Mouse (Mus musculus) erythroid progenitor cell, adult 5-6 weeks (primary cell): ENCODE data around the gene Slc22a15. TPM values are rescaled to one million over a fixed set of nuclear protein-coding genes. Genes with fewer than 3 reads are reported as not detected.

ENCODE experiments used
- ATAC-seq: replicated peaks from 2 replicates; pipeline ENCODE4 v1.8.0; 2016; ENCODE audit warnings: moderate number of reproducible peaks, mild to moderate bottlenecking, moderate TSS enrichment, inconsistent platforms; ENCODE audit not compliant: poor library complexity, low FRiP score, severe bottlenecking
- total RNA-seq, 2 experiments: library from RNA; stranded (forward) in 1 of 2; stranded (reverse) in 1 of 2; fragments of 150-400 nt in 1 of 2; fragments of 186-747, 209-891 nt in 1 of 2; gene quantifications; 2 replicates each; pipeline versions ENCODE4 v1.2.3 to v1.2.4; 2015 to 2017; ENCODE audit warnings: low replicate concordance in 2 of 2

Gene Slc22a15
- total RNA-seq, 2 experiments from 2014 or later = 0.61 to 2.9 TPM

DNA sequence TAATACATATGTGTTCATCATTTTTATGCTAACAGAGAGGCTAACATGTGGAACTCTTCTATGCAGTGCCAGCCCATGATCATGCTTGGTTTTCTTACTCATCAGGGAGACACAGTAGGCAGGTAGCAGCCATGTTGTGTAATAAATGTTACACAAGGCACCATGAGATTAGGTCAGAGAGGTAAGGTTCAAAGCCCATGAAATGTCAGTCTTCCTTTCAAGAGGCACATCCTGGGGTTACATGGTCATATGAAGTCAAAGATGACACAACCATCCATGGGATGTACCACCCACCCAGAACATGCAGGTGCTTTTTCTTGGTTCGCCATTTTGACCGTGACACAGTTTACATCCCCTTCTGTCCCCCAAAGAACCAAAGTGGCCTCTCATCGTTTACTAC lies 5.7 kb downstream of the Slc22a15 start:
- no peak for ATAC-seq

DNA sequence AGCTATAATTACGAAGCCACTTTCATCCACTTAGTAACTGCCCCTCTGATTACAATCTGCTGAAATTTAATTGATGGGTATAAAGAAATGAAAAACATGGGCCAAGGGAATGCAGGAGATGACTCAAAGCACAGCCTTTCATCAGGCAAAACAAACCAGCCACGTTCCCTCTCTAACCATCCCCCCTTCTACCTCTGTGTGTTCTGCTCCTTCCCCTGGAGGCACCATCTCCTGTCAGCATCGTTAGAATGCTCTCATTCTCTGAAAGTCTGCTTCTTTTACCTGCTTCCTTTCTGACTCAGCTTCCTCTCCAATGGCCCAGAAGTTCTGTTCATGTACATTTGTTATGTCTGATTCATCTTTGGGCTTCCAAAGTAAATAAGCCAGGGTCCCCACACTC lies 6.6 kb downstream of the Slc22a15 start:
- ATAC-seq = no peak

DNA sequence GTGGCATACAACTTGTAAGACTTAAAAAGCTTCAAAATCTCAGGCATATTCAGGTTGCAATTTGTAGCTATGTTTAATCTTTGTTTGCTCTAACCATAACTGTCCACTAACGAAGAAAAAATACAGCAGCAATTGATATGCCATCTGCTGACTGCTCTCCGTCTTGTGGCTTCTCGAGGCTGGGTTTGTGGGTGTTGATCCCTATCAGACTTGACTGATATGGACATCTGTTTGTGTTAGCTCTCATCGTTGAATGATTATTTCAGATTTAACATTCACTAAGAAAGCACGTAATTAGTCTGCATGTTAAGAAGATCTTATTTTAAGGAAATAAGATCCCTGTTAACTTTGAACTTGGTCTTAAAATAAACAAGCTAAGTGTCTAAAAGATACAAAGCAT lies 7.7 kb downstream of the Slc22a15 start:
- ATAC-seq = no peak

DNA sequence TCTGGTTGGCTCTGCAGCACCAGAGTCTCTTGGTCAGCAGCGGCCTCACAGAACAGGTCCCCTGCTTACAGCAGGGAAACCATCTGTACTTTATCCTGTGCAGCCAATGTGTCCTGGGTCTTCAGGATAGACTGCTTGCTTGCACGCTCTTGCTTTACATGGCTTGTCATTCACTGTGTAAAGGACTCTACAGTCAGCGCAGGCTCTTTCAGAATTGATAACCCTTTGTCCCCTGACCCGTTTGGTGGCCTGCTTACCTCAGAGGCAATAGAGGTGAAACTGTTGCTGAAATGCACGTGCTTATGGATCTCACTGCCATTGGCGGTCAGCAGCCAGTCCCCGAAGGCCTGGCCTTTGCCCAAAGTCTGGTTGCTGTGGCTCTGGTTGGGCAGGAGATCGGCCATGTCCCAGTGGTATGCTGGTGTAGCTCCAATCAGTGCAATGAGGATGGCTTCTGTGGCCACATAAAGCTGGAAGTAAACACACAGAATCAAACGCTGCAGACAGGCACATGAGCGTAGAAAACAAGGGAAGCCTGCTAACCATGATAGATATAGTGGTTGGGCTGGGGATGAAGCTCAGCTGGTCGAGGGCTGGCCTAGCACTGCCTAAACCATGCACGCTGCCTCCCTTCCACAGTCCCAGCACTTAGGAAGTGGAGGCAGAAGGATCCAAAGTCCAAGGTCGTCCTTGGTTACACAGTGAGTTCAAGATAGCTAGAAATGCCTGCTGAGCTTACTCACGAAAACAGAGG lies 9.0 kb downstream of the Slc22a15 start:
- ATAC-seq = no peak

DNA sequence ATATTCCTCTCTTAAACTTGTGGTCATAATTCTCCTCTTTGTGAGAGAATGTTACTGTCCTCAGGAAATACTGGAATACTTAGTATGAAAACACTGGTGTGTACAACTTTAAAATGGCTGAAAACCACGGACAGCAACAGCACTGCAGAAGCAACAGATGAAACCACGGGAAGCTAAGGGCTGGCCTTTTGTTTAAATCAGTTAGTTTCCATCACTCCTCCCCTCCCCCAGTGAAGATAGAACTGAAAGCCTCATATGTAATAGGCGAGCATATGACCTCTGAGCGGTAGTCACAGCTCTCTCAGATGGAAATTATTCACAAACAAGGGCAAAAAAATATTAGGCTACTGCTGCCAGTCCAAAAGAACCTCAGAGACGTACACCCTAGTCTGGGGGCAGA lies 10.0 kb downstream of the Slc22a15 start:
- ATAC-seq = no peak

DNA sequence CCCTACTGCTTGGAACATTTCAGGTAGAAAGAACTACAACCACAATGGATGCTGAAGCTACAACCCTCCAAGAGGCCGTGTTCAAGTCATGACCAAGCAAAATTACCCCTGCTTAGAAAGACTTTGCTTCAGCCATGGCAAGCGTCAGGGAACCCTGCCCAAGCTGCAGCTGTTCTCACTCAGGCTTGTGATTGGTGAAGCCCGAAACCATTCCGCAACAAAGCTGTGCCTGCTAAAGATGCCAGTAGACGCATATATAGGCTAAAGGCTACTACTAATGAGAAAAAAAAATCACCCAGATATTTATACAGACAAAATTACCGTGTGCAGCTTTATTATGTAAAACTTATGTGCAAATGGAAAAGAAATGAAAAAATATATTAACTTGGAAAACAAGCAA lies 12.2 kb downstream of the Slc22a15 start:
- no peak for ATAC-seq

DNA sequence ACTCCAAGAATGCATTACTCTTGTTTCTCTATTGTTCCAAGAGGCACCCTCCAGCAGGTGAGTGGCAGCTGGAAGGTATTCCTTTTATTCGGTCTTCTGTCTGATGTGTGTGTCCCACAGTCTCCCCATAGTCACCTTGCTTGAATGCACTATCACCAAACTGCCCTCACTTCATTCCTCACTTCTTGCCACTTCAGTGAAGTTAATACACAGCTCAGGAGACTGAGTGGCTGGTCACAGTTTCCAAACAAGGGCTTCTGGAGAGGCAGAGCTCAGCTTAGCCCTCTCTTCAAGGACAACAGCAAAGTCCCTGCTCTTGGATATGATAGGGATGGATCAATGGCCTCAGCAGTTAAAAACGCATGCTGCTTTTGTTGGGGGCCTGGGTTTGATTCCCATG lies 17.2 kb downstream of the Slc22a15 start:
- ATAC-seq = no peak

DNA sequence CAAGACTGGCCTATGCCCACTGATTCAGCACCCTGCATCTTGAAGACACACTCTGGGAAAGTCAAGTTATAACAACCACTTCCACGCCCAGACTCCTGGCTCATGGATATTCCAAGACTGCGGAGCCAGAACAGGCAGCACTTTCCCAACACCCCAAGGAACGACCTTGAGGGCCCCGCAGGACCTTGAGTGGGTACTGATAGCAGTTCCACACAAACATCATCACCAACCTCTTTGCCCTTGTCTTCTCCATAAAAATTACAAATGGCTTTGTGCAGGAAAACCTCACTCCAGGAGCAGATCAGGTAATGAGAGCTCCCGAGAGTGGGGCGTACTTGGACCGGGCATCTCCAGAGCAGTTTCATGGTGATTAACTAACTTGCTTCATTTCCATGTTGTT lies 19.5 kb downstream of the Slc22a15 start:
- ATAC-seq = no peak

DNA sequence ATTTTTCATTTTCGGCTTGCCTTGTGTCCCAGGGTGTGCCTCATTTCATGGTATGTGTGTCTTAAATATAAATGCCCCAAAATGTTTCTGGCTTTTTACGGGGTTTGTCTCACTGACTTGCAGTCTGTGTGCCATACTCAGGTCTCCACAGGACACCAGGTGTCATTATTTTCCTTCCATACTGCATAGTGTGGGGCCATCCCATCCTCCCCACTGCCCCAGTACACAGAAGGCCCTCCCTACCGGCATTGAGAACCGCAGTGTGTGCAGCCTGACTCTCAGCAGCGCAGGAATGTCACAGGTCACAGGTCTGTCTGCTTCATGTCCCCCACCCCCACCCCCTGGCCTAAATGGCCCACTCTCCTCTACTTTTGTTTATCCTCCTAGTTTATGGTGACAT lies 21.2 kb downstream of the Slc22a15 start:
- ATAC-seq = no peak

DNA sequence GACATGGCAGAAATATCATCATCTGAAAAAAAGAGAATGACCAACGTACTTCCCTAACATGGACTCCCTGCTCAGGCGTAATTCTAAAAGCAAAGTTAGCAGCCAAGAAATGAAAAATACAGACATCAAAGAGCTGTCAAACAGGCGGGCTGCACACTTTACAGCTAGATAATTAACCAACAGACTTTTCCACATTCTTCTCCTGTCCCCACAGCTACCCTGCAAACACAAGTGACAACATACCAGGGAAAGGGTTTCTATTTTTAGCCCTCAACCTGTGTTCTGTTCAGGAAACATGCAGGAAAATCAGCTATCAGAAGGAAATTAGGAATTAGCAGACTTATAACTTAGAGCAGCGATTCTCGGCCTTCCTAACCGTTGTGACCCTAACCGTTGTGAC lies 21.9 kb downstream of the Slc22a15 start:
- ATAC-seq = no peak

DNA sequence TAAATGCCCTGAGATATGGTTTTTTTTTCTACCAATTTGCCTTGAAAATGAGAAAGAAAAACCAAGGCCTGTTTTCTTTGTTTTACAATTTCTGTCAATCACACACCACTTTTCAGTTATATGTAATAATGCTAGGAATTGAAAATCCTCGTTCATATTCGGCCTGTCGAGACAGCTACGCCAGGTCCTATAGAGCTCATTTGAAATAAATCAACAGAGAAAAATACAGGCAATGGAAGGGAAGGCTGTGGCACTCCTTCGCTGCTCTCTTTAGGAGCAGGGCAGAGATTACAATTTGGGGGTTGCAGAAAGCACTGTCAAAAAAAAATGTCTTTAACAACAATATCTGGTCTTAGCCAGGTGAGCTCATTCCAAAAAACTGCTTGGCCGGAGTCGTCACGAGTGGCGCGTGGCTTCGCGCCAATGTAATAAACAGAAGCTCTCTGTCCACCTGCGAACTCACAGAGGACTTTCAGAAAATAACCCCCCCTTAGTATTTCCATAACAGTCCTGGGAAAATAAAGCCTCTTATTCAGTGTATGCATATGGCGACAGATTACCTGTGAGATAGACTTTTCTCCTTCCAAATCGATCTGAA lies 26.8 kb downstream of the Slc22a15 start:
- no peak for ATAC-seq

DNA sequence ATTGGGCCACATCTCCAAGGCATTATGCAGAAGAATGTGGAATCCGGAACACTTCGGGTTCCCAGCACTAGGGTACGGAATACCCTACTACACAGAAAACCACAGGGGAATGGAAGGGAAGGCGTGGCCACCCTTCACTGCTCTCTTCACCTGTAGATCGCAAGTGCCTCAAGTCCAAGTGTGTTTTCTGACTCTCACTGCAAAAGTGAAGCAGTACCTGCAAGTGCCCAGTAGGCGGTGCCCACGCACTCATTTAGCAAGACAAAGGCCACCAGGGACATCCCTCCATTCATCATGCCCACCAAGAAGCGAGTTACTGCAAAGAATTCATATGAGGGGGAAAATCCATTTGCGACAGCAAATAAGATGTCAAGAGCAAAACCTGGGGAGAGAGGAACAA lies 27.4 kb downstream of the Slc22a15 start:
- ATAC-seq = no peak

DNA sequence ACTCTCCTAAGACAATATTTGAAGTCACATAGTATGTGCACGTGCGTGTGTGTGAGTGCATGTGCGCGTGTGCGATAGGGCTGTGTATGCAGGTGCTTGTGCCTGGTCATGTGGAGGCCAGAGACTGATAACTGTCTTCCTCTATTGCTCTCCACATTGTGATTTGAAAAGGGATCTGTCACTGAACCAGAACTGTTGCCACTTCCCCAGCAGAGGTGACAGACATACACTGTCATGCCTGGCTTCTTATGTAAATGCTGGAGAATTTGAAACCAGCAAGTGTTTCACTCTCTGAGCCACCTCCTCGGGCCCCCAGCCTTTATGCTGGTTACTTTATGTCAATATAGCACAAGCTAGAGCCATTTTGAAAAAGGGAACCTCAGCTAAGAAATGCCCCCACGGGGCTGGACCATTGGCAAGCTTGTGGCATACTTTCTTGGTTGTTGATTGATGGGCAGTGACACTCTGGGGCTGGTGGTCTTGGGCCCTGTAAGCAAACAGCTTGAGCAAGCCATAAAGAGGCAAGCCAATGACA lies 28.8 kb downstream of the Slc22a15 start:
- no peak for ATAC-seq

DNA sequence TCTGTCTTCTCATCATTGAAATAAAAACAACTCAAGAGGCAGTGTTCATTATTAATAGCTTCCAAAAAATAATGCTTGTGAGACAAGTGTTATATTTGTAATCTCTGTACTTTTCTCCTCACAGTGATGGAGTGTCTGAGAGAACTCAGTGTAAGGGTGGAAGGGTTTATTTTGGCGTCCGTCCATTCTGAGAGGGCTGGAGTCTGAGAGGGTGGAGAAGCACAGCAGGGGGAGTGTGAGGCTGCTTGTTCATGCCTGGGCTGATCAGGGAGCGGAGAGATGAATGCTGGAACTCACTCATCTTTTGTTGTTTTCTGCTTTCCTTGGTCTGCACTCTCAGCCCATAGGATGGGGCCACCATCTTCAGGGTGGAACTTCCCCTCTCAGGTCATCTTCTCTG lies 38.7 kb downstream of the Slc22a15 start:
- ATAC-seq = no peak

DNA sequence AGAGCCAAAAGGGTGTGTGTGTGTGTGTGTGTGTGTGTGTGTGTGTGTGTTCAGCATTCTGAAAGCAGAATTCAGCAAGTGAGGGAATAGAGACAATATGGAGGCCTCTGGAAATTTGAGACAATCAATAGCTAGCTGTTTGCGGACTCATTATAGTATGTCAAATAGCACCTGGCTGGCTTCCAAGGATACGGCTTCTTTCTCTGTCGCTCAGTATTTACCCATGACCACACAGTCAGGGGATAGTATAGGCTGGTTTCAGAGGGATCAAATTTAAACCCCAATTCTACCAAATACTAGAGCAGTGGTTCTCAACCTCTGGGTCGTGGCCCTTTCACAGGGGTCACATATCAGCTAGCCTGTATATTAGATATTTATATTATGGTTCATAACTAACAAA lies 39.2 kb downstream of the Slc22a15 start:
- no peak for ATAC-seq

DNA sequence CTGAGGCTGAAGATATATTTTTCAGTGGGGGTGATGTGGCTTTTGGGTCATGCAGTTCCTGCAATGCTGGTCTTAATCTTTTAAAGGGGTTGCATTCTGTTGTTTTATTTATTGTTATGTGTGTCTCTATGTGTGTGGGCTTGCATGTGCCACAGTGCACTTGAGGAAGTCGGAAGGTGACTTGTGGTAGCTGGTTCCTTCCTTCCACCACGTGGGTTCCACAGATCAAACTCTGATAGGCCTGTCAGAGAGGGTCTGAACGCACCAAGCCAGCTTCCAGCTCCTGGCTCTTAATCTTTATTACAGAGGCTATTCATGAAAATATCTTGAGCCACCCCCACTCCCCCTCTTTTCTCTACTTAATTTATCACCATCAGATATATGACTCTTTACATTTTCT lies 40.4 kb downstream of the Slc22a15 start:
- ATAC-seq = no peak

DNA sequence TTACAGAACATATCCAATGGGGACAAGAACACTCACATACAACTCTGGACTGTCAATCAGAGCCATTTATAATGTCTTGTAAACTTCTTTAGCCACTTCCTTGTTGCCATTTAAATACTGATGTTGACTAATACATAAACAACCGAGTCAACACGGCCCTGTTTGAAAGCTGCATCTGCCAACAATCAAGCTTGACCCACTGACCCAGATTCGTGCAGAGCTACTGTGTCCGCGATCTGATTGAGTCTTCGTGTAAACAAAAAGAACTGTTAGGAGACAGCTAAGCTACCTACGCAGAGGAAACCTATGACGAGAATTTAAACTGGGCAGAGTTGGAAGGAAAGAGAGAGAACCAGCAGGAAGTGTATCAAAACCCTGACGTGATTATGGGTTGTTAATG lies 42.5 kb downstream of the Slc22a15 start:
- no peak for ATAC-seq

DNA sequence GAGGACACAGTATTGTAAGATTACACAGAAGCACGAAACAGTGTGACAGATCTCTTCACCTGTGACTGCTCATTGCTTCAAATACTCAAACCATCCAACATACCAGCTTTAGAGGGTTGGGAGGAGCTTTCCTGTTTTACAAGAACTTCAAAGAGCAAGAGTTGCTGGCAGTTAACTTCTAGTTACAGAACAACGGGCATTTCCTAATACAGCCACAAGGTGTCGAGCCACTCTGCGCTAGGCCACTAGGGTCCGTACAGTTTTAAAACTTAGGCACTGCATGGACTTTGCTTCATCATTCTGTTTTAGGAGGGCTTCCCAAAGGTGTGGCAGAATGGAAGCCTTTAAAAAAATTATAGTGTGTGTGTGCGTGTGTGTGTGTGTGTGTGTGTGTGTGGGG lies 43.4 kb downstream of the Slc22a15 start:
- ATAC-seq = no peak

DNA sequence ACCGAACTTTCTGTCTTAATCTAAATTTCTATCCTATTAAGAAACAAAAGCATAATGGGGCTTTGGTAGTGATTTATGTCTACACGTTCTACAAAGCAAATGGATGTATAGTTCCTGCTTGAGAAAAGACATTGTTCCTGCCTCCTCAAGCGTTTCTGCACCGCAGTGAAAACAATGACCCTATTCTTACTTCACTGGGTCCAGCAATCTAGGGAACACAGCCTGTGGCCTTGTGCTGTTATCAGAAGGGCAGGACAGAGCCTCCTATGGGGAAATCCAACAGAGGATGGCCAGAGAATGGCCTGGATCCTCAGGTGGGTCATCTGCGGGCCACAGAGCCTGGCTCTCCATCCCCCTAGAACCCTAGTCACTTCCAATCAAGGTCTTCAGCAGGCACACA lies 46.1 kb downstream of the Slc22a15 start:
- no peak for ATAC-seq

DNA sequence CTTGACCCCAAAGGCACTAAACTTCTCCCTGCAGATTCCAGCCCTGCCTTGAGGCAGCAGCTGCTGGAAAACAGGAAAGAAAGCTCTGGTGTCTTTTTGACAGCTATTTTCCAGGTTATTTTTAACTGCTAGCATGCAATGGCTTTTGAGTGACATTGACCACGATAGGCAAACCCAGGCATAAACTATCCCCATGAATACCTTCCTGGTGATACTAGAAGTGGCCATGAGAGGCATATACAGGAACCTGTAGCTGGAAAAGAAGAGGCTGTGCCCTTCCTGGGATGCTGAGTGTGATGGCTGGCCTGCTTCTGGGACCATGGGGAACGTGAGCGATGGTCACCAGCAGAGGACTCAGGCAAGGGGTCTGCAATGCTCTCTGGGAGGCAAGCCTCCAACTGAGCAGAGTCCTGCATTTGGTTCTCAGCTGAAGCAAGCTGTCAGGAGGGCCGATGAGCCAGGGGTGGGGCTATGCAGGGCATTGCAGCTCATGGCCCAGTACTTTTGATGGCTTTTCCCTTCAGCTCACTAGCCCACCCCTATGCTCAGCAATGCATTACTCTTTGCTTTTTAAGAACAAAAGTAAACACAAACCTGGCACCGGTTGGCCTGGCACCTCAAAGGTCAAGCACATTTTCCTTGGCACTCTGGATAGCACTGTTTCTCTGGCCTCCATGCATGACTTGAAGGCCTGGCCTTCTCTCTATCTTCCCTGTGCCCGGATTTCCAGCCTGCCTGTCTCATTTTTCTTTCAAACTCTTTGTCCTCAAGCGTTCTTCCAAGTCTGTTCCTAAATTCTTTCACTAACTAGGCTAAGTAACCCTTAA lies 47.6 kb downstream of the Slc22a15 start:
- no peak for ATAC-seq
